Mouse (Mus musculus): ENCODE measurements at regions not wholly inside any gene's neighbourhood (a gene's known extent, or its start where the extent isn't known, plus 50 kb on each side); places are given as distances from the start of the nearest gene placed in this dataset.

GRCm38 (mm10) chr13:16316581-16316980 lies 304.9 kb downstream of the Inhba start:
- DNase-seq = no peak

- no peak for DNase-seq
Measured at GRCm38 (mm10) chr13:16317412-16317811, 305.8 kb downstream of the Inhba start.

- DNase-seq = no peak
Measured at GRCm38 (mm10) chr13:16320392-16320791, 308.7 kb downstream of the Inhba start.

- DNase-seq = no peak
Measured at GRCm38 (mm10) chr13:16325661-16326060, 314.0 kb downstream of the Inhba start.

GRCm38 (mm10) chr13:16341727-16342126 lies 330.1 kb downstream of the Inhba start:
- DNase-seq = no peak

GRCm38 (mm10) chr13:16342171-16342570 lies 330.5 kb downstream of the Inhba start:
- DNase-seq = no peak

- no peak for DNase-seq
Measured at GRCm38 (mm10) chr13:16343280-16343945, 331.8 kb downstream of the Inhba start.

- no peak for DNase-seq
Measured at GRCm38 (mm10) chr13:16349353-16349752, 337.7 kb downstream of the Inhba start.

- no peak for DNase-seq
Measured at GRCm38 (mm10) chr13:16350061-16350460, 338.4 kb downstream of the Inhba start.

- no peak for DNase-seq
Measured at GRCm38 (mm10) chr13:16355316-16355715, 343.7 kb downstream of the Inhba start.

- no peak for DNase-seq
Measured at GRCm38 (mm10) chr13:16379492-16379891, 367.8 kb downstream of the Inhba start.

- no peak for DNase-seq
Measured at GRCm38 (mm10) chr13:16379949-16380348, 368.3 kb downstream of the Inhba start.

- DNase-seq = no peak
Measured at GRCm38 (mm10) chr13:16382936-16383511, 371.4 kb downstream of the Inhba start.

- no peak for DNase-seq
Measured at GRCm38 (mm10) chr13:16416356-16417019, 404.8 kb downstream of the Inhba start.

- DNase-seq = no peak
Measured at GRCm38 (mm10) chr13:16424147-16424546, 412.5 kb downstream of the Inhba start.

GRCm38 (mm10) chr13:16435436-16435835 lies 423.8 kb downstream of the Inhba start:
- DNase-seq = no peak

- no peak for DNase-seq
Measured at GRCm38 (mm10) chr13:16453234-16453633, 441.6 kb downstream of the Inhba start.

GRCm38 (mm10) chr13:16459743-16460142 lies 448.1 kb downstream of the Inhba start:
- DNase-seq = no peak

- DNase-seq = no peak
Measured at GRCm38 (mm10) chr13:16461681-16462080, 450.0 kb downstream of the Inhba start.

- DNase-seq = no peak
Measured at GRCm38 (mm10) chr13:16464823-16465222, 453.2 kb downstream of the Inhba start.

- no peak for DNase-seq
Measured at GRCm38 (mm10) chr13:16465317-16465716, 453.7 kb downstream of the Inhba start.

- no peak for DNase-seq
Measured at GRCm38 (mm10) chr13:16465812-16466211, 454.2 kb downstream of the Inhba start.

- DNase-seq = no peak
Measured at GRCm38 (mm10) chr13:16476515-16476914, 464.9 kb downstream of the Inhba start.

- DNase-seq = no peak
Measured at GRCm38 (mm10) chr13:16487292-16487691, 475.6 kb downstream of the Inhba start.

Measured in layer of hippocampus, postnatal 36 days (tissue).